Mouse (Mus musculus): ENCODE measurements around the gene Gipc2.

DNA sequence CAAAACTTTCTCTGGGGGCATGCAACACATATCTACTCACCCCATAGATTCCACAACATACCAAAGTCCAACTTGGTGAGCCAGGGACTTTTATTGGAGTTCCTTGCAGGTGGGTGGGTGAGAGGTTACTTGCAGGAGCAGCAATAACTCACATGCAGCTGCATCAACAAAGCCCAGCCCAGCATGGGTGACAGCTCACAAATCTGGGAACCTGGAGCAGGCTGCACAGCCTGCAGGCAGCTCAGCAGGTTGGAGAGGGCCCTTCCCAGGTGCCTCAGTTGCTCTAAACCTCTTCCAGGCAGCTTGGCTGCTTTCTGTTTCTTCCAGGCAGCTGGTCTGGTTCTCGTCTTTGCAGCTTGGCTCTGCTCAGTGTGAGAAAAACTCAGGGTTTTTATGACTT, 13.3 kb upstream of the Gipc2 start:
- no peak for TF ChIP-seq CTCF (IDR thresholded peaks at IDR 0.05; ENCODE audit: insufficient read depth, low read length)
- no peak for TF ChIP-seq POLR2A (IDR thresholded peaks at IDR 0.05; ENCODE audit: borderline replicate concordance, extremely low read depth, low read depth, low read length)
